Mouse (Mus musculus) thymus, adult 2 months (tissue): ENCODE data around the gene Zfyve27.

ENCODE experiments used
- CTCF ChIP-seq: fragments of 200-500 bp; IDR thresholded peaks from 2 replicates; pipeline ENCODE4 v1.5.1; 2012; ENCODE audit warnings: mild to moderate bottlenecking, control low read depth, low read length, moderate library complexity, borderline replicate concordance; ENCODE audit not compliant: control insufficient read depth, poor library complexity, insufficient read depth; ENCODE audit errors: extremely low read depth
- POLR2A ChIP-seq: fragments of 200-500 bp; IDR thresholded peaks from 2 replicates; pipeline ENCODE4 v1.6.1; 2012; ENCODE audit warnings: mild to moderate bottlenecking, low read length, control low read depth, moderate library complexity; ENCODE audit not compliant: control insufficient read depth, poor library complexity, insufficient read depth; ENCODE audit errors: extremely low read depth

- TF ChIP-seq POLR2A, result no peak
- no peak for TF ChIP-seq CTCF
Measured at GRCm38 (mm10) chr19:42126219-42126605, 37.5 kb upstream of the Zfyve27 start.
